Mouse (Mus musculus) heart, postnatal 10 days (tissue): Measurements from ENCODE around the gene Samhd1. TPM values are rescaled to one million over a fixed set of nuclear protein-coding genes. Genes with fewer than 3 reads are reported as not detected.

ENCODE experiments used
- DNase-seq, 2 experiments: peaks; one replicate each; pipeline ENCODE4 v3.0.0; 2021
- intact Hi-C: fragments of 180-260 bp; cut with DNase I; formaldehyde crosslinking; loops from one replicate; pipeline ENCODE4 v1.15.1; 2025
- total RNA-seq, 2 experiments: library from RNA; stranded (reverse); gene quantifications; 2 replicates each; pipeline ENCODE4 v1.2.3; 2021

The Samhd1 gene
- total RNA-seq, 2 experiments from 2014 or later, result 20.5 to 25.3 TPM

DNA sequence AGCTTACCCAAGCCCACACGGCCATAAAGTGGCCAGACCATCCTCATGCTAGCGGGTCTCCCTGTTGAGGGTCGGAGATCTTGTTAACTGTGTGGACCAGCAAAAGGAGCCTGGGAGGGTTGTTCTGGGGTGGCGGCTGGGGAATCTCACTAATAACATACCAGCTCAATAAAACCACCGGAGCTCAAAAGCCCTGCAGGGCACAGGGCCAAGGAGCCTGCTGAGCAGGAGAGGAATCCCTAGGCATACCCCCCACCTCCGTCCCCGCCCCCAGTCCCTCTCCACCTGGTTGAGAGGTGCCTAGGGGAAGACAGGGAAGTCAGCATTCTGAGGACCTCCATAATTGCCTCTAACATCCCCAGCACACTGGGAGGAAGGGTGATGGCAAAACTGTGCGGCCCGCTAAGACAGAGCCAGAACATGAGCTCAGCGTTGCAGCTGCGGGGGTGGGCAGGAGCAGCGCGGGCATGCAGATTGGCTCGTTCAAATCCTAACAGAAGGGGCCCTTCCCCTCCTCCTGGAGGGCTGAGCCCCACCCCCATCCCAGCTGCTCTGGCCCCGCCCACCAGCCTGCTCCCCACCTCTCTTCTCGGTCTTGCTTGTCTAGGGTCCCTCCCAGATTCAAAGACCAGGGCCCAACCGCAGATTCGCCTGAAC, 76.6 kb downstream of the Samhd1 start:
- intact Hi-C loops, result no loop called here
- DNase-seq, result peak; percentile 75

DNA sequence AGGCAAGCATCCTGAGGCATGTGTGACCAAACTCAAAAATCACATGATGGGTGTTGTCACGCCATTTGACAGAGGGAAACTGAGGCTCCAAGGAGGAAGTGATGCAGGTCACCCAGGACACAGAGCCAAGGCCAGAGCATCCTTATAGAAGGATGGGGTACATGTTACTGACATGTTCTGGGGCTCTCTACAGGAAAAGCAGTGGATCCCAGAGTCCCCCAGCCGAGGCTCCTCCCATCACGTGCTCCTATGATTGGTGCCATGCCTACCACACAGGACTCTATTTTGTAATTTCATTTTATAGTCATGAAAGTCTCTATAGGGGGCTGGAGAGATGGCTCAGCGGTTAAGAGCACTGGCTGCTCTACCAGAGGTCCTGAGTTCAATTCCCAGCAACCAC, 77.3 kb downstream of the Samhd1 start:
- DNase-seq, result no peak
- intact Hi-C loops, result no loop called here

DNA sequence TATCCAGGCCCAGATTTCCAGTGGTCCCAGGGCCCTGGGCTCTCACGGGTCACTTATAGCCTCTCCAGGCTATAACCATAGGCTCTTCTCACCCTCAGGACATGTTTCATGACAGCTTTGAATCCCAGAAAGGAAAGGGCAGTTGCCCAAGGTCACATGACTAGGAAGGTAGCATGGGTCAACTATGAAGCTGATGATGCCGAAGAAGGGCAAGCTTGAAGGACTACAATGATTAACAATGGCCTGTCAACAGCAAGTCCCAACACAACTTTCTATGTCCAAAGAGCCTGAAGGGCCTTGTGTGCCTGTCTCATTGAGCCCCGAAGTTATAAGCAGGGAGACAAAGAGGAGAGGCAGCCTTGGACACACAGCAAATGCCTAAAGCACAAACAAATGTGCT, 77.9 kb downstream of the Samhd1 start:
- intact Hi-C loops, result no loop called here
- no peak for DNase-seq

DNA sequence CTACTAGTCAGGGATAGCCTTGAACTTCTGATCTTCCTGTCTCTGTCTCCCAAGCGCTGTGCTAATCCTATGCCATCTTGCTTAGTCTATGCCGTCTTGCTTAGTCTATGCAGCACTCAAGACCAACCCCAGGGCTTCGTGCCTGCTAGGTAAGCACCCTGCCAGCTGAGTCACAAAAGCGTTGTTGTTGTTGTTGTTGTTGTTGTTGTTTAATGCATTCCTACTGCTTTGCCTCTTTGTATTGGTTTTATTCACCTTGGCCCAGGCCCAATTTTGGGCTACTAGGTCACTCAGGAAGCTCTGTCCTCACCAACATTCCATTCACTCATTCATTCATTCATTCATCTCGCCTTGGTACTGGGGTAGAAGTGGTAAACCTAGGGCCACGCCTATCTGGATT, 79.3 kb downstream of the Samhd1 start:
- no peak for DNase-seq
- intact Hi-C loops, result no loop called here

DNA sequence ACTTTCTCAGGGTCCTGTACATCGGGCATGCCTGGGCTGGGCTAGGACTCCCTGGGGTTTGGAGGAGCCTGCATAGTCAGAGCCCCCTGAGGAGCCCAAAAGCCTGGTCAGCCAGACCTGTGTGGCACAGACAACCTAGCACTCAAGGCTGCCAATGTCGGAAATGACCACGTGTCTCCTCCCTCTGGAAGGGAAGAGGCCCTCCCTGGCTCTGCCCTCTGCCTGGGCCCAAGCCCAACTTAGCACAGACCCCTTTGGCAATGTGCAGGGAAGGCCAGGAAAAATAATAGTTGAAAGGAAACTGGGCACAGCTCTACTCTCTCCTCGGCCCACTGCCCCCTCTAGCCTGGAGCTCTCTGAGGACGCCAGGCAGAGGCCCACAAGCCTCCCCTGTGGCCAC, 80.2 kb downstream of the Samhd1 start:
- intact Hi-C loops, result no loop called here
- DNase-seq, result no peak

DNA sequence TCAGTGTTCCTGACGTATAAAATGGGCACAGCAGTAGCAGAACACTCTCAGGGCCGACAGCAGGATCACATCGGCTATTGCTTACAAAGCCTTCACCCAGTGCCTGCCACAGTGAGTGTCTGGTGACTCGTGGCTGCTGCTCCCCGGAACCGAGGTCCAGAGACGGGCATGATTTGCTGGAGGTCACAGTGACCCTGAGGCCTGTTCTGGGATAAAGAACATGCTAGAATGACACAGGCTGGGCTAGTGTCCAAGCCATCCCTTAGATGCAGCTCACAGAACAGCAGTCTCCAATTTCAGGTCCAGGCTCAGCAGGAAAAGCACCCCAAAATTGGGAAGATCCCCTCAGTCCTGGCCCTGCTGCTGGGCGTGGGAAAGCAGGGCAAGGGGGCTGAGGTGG, 80.8 kb downstream of the Samhd1 start:
- intact Hi-C loops, result no loop called here
- DNase-seq, result no peak

DNA sequence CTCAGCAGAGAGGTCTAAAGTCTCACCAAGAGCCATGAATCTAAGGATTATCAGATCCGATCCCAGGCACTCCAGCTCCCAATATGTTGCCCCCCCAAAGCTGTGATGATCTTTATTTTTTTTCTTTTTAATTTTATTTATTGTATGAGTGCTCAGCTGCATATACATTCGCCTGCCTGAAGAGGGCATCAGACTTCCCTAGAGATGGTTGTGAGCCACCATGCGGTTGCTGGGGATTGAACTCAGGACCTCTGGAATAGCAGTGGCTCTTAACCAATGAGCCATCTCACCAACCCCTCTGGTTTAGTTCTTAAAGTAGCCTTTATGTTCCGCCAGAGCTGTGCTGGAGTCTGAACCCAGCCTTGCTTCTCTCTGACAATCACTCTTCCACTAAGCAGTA, 81.3 kb downstream of the Samhd1 start:
- no peak for DNase-seq
- intact Hi-C loops, result no loop called here

DNA sequence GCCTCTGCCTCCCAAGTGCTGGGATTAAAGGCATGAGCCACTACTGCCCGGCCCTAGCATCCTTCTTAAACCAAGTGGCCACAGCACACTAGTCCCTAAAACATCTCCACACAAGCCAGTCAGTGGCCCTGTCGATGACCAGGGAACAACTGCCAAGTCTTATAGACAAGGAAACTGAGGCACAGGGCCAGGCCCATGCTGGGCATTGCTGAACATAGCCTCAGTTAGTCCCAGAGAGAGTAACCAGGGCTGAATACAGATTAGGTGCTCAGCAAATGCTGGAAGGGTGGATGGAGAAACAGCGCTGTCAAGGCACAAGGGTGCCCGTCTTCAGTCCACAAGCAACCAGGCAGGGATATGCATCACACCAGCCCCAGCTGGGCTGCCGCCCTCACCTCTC, 81.9 kb downstream of the Samhd1 start:
- intact Hi-C loops, result no loop called here
- no peak for DNase-seq

DNA sequence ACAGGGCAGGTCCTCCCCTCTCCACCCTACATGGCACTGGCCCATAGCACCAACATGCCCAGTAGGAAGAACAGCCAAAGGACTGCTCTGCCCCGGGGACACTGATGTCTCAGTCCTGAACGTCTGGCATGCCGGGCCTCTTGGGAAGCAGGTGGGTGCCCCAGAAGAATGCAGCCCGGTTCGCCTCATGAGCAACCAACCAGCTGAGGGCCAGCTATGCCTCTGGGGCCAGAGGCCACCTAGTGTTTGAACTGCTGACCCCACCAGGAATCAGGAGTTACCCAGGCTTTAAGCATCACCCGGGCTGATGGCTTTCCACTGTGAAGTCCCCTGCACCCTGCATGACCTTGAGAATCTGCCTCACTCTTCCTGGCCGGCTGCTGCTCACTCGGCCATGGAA, 82.6 kb downstream of the Samhd1 start:
- no peak for DNase-seq
- intact Hi-C loops, result no loop called here

DNA sequence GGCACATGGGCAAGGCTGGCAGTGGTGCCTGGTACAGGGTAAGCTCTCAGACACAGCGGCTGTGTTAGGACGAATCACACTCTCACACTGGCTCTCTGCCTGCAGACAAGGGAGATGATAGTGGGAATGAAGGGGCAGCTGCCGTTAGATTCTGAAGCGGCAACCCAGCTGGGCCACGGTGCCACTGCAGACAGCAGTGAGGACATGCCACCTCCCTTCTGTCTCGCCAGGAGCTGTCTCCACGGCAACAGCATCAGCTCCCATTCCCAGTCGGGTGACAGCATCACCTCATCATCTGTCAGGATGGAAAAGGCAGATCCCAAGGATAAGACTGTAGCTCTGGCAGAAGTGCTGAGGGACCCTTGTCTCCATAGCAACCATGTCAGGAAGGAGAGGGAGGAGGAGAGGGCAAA, 85.2 kb downstream of the Samhd1 start:
- intact Hi-C loops, result loop anchor here (2.0 kb wide), 1 partner anchor 29 kb away; the partner anchor contains the start of gene Soga1
- DNase-seq, result no peak

DNA sequence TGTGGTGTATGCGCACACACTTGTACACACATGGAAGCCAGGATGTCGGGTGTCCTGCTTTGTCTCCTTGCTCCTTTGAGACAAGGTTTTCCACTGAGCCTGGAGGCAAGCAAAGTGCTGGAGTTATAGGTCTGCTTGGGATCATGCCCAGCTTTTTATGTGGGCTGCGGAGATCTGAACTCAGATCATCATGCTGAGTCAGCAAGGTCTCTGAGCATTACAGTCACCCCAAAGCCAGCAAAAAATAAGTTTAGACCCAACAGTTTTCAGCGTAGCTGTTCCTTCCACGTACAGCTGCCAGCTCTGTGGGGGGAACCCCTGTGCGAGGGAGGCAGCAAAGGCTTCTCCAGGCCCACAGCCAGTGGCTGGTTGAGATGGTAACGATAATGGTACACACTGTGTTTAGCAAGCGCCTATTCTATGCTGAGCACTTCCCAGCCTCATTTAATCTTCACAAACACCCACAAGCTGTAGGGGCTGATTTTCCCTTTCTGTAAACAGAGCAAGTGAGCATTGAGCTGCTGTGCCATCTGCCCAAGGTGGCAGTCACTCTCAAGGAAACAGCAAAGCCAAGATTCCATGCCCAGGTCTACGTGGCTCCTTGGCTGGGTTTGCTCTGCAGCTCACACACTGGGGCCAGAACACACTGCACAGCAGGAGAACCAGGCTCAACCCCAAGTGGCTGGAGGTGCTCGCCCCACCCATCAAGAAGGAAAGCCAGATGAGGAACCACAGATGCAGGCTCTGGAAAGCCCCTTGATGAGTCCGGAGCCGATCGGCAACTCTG, 86.5 kb downstream of the Samhd1 start:
- intact Hi-C loops, result no loop called here

More for the DNA sequence above, 86.5 kb downstream of the Samhd1 start:
- no peak for DNase-seq

Other genes with a start within 250 kb of the Samhd1 start
- gene Sla2, start 248.1 kb downstream of the Samhd1 start, total RNA-seq, result under 1 TPM in 1 of 2 experiments, not detected in 1; 0.10 TPM
- gene Ndrg3, start 143.2 kb downstream of the Samhd1 start, total RNA-seq, result 10 to 100 TPM; 25.9 to 26.5 TPM
- gene Dsn1, start 128.1 kb downstream of the Samhd1 start, total RNA-seq, result 10 to 100 TPM in 1 of 2 experiments, 1 to 10 TPM in 1; 7.7 to 10.5 TPM
- 10 to 100 TPM; 33.3 to 34.6 TPM for gene Soga1, start 56.0 kb downstream of the Samhd1 start, total RNA-seq
- not detected for gene Tldc2, start 48.2 kb downstream of the Samhd1 start, total RNA-seq
- gene Rbl1, start 69.3 kb upstream of the Samhd1 start, total RNA-seq, result 1 to 10 TPM; 8.7 to 9.2 TPM
- gene Rpn2, start 143.8 kb upstream of the Samhd1 start, total RNA-seq, result 100 to 1,000 TPM; 106 to 108 TPM
- under 1 TPM; 0.17 to 0.42 TPM for gene Mroh8, start 144.3 kb upstream of the Samhd1 start, total RNA-seq
- gene Ghrh, start 212.2 kb upstream of the Samhd1 start, total RNA-seq, result not detected
- gene Manbal, start 232.3 kb upstream of the Samhd1 start, total RNA-seq, result 10 to 100 TPM; 32.4 to 34.0 TPM